9 mouse cellular contexts compared by ENCODE assay signal in genomic region chr3:63919634-63920033, GRCm38 (mm10). TPM values are rescaled to one million over a fixed set of nuclear protein-coding genes. Genes with fewer than 3 reads are reported as not detected.
DNase-seq lines count a peak whose midpoint lies in the region; ATAC-seq lines count a peak whose summit lies in the region.
"Had no signal": no experiment of that assay in that cellular context is flagged by ENCODE, and none has a peak within 500 bp of the region (broad histone marks: within the 10 kb centered on the region; RNA-seq: fewer than 3 reads in every experiment).

No protein-coding gene starts in this region.

- 0 out of 2 replicates have a peak, but pooled peaks have one; percentile 23 for ATAC-seq in forebrain, embryonic 12.5 days (ENCODE audit: low FRiP score)
- no peak for ATAC-seq in neural tube, embryonic 11.5 days (ENCODE audit: insufficient read depth, low FRiP score, low TSS enrichment)
- no peak for ATAC-seq in neural tube, embryonic 15.5 days (ENCODE audit: low FRiP score)
- peak; percentile 87 for ATAC-seq in megakaryocyte progenitor cell, adult 5-6 weeks (replicated peaks; ENCODE audit: poor library complexity)
- ATAC-seq in intestine, embryonic 15.5 days, result no peak

- DNase-seq in forebrain, embryonic 10.5 days (ENCODE audit: extremely low spot score, low spot score), result no peak
- peak; percentile 43 for DNase-seq in neural tube, embryonic 11.5 days (ENCODE audit: low spot score)
- DNase-seq in embryo, embryonic 9.5 days (ENCODE audit: extremely low spot score), result peak; percentile 27
- no peak for DNase-seq in testis, postnatal 14 days (ENCODE audit: low spot score)

- H3K4me3 ChIP-seq in forebrain, embryonic 12.5 days (replicated peaks), result no peak overlapping the region
- H3K4me3 ChIP-seq in forebrain, embryonic 10.5 days, result no peak overlapping the region
- no peak overlapping the region for H3K4me3 ChIP-seq in neural tube, embryonic 11.5 days (ENCODE audit: low read depth, low read length)
- H3K4me3 ChIP-seq in neural tube, embryonic 15.5 days (replicated peaks), result no peak overlapping the region
- H3K4me3 ChIP-seq in intestine, embryonic 15.5 days (replicated peaks), result no peak overlapping the region
- H3K4me3 ChIP-seq: stomach, embryonic 15.5 days had no signal

- no peaks in the 10 kb centered on the region for H3K4me1 ChIP-seq in forebrain, embryonic 12.5 days
- H3K4me1 ChIP-seq in forebrain, embryonic 10.5 days, result no peaks in the 10 kb centered on the region
- no peaks in the 10 kb centered on the region for H3K4me1 ChIP-seq in neural tube, embryonic 11.5 days (ENCODE audit: control insufficient read depth, insufficient read depth, low read length)
- no peaks in the 10 kb centered on the region for H3K4me1 ChIP-seq in neural tube, embryonic 15.5 days
- no peaks in the 10 kb centered on the region for H3K4me1 ChIP-seq in intestine, embryonic 15.5 days (replicated peaks)
- H3K4me1 ChIP-seq: stomach, embryonic 15.5 days had no signal

- 44% methylated on average over 3 of the region's 3 CpGs for WGBS in forebrain, embryonic 12.5 days
- WGBS in forebrain, embryonic 10.5 days, result 65% methylated on average over 3 of the region's 3 CpGs
- 61% methylated on average over 3 of the region's 3 CpGs for WGBS in neural tube, embryonic 11.5 days
- WGBS in neural tube, embryonic 15.5 days, result 66% methylated on average over 3 of the region's 3 CpGs
- WGBS in intestine, embryonic 15.5 days, result 77% methylated on average over 3 of the region's 3 CpGs

- no peak overlapping the region for H3K4me2 ChIP-seq in forebrain, embryonic 12.5 days
- H3K4me2 ChIP-seq in neural tube, embryonic 11.5 days (ENCODE audit: low read depth), result no peak overlapping the region
- H3K4me2 ChIP-seq in neural tube, embryonic 15.5 days, result no peak overlapping the region
- H3K4me2 ChIP-seq in intestine, embryonic 15.5 days (replicated peaks), result no peak overlapping the region
- H3K4me2 ChIP-seq: stomach, embryonic 15.5 days had no signal

- H3K36me3 ChIP-seq in forebrain, embryonic 12.5 days (replicated peaks), result no peaks in the 10 kb centered on the region
- no peaks in the 10 kb centered on the region; the same call in 1 of the 2 replicates for H3K36me3 ChIP-seq in forebrain, embryonic 10.5 days (replicated peaks)
- no peaks in the 10 kb centered on the region for H3K36me3 ChIP-seq in neural tube, embryonic 11.5 days (ENCODE audit: control insufficient read depth, insufficient read depth, low read length)
- peaks cover 5% of the 10 kb centered on the region; the same call in 1 of the 2 replicates for H3K36me3 ChIP-seq in neural tube, embryonic 15.5 days
- no peaks in the 10 kb centered on the region for H3K36me3 ChIP-seq in intestine, embryonic 15.5 days

- no peaks in the 10 kb centered on the region for H3K27me3 ChIP-seq in forebrain, embryonic 12.5 days
- no peaks in the 10 kb centered on the region for H3K27me3 ChIP-seq in forebrain, embryonic 10.5 days (ENCODE audit: poor library complexity, severe bottlenecking)
- no peaks in the 10 kb centered on the region for H3K27me3 ChIP-seq in neural tube, embryonic 11.5 days (ENCODE audit: control insufficient read depth, insufficient read depth, low read length)
- no peaks in the 10 kb centered on the region for H3K27me3 ChIP-seq in neural tube, embryonic 15.5 days (replicated peaks)
- no peaks in the 10 kb centered on the region for H3K27me3 ChIP-seq in intestine, embryonic 15.5 days (replicated peaks)
- H3K27me3 ChIP-seq: stomach, embryonic 15.5 days had no signal

- no peak overlapping the region for H3K9ac ChIP-seq in forebrain, embryonic 12.5 days
- H3K9ac ChIP-seq in neural tube, embryonic 11.5 days (ENCODE audit: low read length), result no peak overlapping the region
- H3K9ac ChIP-seq in neural tube, embryonic 15.5 days (replicated peaks), result no peak overlapping the region
- H3K9ac ChIP-seq in intestine, embryonic 15.5 days, result no peak overlapping the region
- H3K9ac ChIP-seq: stomach, embryonic 15.5 days had no signal

- H3K9me3 ChIP-seq in forebrain, embryonic 12.5 days, result no peaks in the 10 kb centered on the region
- no peaks in the 10 kb centered on the region for H3K9me3 ChIP-seq in forebrain, embryonic 10.5 days
- no peaks in the 10 kb centered on the region for H3K9me3 ChIP-seq in neural tube, embryonic 11.5 days (ENCODE audit: control insufficient read depth, low read length)
- no peaks in the 10 kb centered on the region for H3K9me3 ChIP-seq in neural tube, embryonic 15.5 days (replicated peaks)
- no peaks in the 10 kb centered on the region for H3K9me3 ChIP-seq in intestine, embryonic 15.5 days
- H3K9me3 ChIP-seq: stomach, embryonic 15.5 days had no signal

- H3K27ac ChIP-seq in forebrain, embryonic 12.5 days, result no peak overlapping the region
- H3K27ac ChIP-seq in forebrain, embryonic 10.5 days, result no peak overlapping the region
- H3K27ac ChIP-seq in neural tube, embryonic 11.5 days (ENCODE audit: low read depth, low read length), result no peak overlapping the region
- no peak overlapping the region for H3K27ac ChIP-seq in neural tube, embryonic 15.5 days (replicated peaks)
- no peak overlapping the region for H3K27ac ChIP-seq in intestine, embryonic 15.5 days
- H3K27ac ChIP-seq: stomach, embryonic 15.5 days had no signal

RNA-seq across cellular contexts. Expression of gene E130311K13Rik, which starts 9.6 kb away (rescaled TPM):
- polyA plus RNA-seq in forebrain, embryonic 12.5 days (2016; fragmentation: Nextera tagmentation; extraction: Ambion mirVana), result 2.9 and 3.0 TPM in 2 replicates
- polyA plus RNA-seq in forebrain, embryonic 10.5 days (2016; fragmentation: Nextera tagmentation; extraction: Ambion mirVana), result 2.7 and 3.0 TPM in 2 replicates
- polyA plus RNA-seq in neural tube, embryonic 11.5 days (2014; fragmentation: Nextera tagmentation; extraction: Ambion mirVana), result 3.1 and 4.2 TPM in 2 replicates
- 7.7 and 8.0 TPM in 2 replicates for polyA plus RNA-seq in neural tube, embryonic 15.5 days (2015; fragmentation: Nextera tagmentation; extraction: Ambion mirVana)
- 3.3 and 3.4 TPM in 2 replicates for total RNA-seq in megakaryocyte progenitor cell, adult 5-6 weeks (2015)
- 5.9 and 6.7 TPM in 2 replicates for total RNA-seq in megakaryocyte progenitor cell, adult 5-6 weeks (2017)
- 5.0 and 6.1 TPM in 2 replicates for polyA plus RNA-seq in intestine, embryonic 15.5 days (2015; fragmentation: Nextera tagmentation; extraction: Ambion mirVana)

RNA-seq across cellular contexts. Expression of gene Plch1, which starts 20.4 kb away (rescaled TPM):
- polyA plus RNA-seq in forebrain, embryonic 12.5 days (2016; fragmentation: Nextera tagmentation; extraction: Ambion mirVana), result 25.0 and 26.0 TPM in 2 replicates
- polyA plus RNA-seq in forebrain, embryonic 10.5 days (2016; fragmentation: Nextera tagmentation; extraction: Ambion mirVana), result 28.7 and 32.8 TPM in 2 replicates
- polyA plus RNA-seq in neural tube, embryonic 11.5 days (2014; fragmentation: Nextera tagmentation; extraction: Ambion mirVana), result 34.4 TPM in 2 replicates
- polyA plus RNA-seq in neural tube, embryonic 15.5 days (2015; fragmentation: Nextera tagmentation; extraction: Ambion mirVana), result 5.8 and 6.8 TPM in 2 replicates
- 0.44 TPM in 1 of 2 replicates, not detected in the other for total RNA-seq in megakaryocyte progenitor cell, adult 5-6 weeks (2015)
- 0.34 TPM in 1 of 2 replicates, not detected in the other for total RNA-seq in megakaryocyte progenitor cell, adult 5-6 weeks (2017)
- polyA plus RNA-seq in intestine, embryonic 15.5 days (2015; fragmentation: Nextera tagmentation; extraction: Ambion mirVana), result 6.8 and 6.9 TPM in 2 replicates

RNA-seq across cellular contexts. Expression of gene Slc33a1, which starts 44.9 kb away (rescaled TPM):
- polyA plus RNA-seq in forebrain, embryonic 12.5 days (2016; fragmentation: Nextera tagmentation; extraction: Ambion mirVana), result 13.8 and 15.4 TPM in 2 replicates
- polyA plus RNA-seq in forebrain, embryonic 10.5 days (2016; fragmentation: Nextera tagmentation; extraction: Ambion mirVana), result 12.9 and 13.2 TPM in 2 replicates
- 11.0 and 13.6 TPM in 2 replicates for polyA plus RNA-seq in neural tube, embryonic 11.5 days (2014; fragmentation: Nextera tagmentation; extraction: Ambion mirVana)
- 18.9 and 19.8 TPM in 2 replicates for polyA plus RNA-seq in neural tube, embryonic 15.5 days (2015; fragmentation: Nextera tagmentation; extraction: Ambion mirVana)
- 28.7 and 30.1 TPM in 2 replicates for total RNA-seq in megakaryocyte progenitor cell, adult 5-6 weeks (2015)
- total RNA-seq in megakaryocyte progenitor cell, adult 5-6 weeks (2017), result 23.2 and 24.2 TPM in 2 replicates
- 24.0 TPM in 2 replicates for polyA plus RNA-seq in intestine, embryonic 15.5 days (2015; fragmentation: Nextera tagmentation; extraction: Ambion mirVana)

RNA-seq across cellular contexts. Expression of gene Gmps, which starts 56.3 kb away (rescaled TPM):
- 63.4 and 68.1 TPM in 2 replicates for polyA plus RNA-seq in forebrain, embryonic 12.5 days (2016; fragmentation: Nextera tagmentation; extraction: Ambion mirVana)
- polyA plus RNA-seq in forebrain, embryonic 10.5 days (2016; fragmentation: Nextera tagmentation; extraction: Ambion mirVana), result 83.0 and 86.4 TPM in 2 replicates
- polyA plus RNA-seq in neural tube, embryonic 11.5 days (2014; fragmentation: Nextera tagmentation; extraction: Ambion mirVana), result 71.0 and 72.4 TPM in 2 replicates
- 38.2 and 38.8 TPM in 2 replicates for polyA plus RNA-seq in neural tube, embryonic 15.5 days (2015; fragmentation: Nextera tagmentation; extraction: Ambion mirVana)
- total RNA-seq in megakaryocyte progenitor cell, adult 5-6 weeks (2015), result 53.2 and 54.4 TPM in 2 replicates
- total RNA-seq in megakaryocyte progenitor cell, adult 5-6 weeks (2017), result 49.4 and 55.3 TPM in 2 replicates
- 37.3 and 42.6 TPM in 2 replicates for polyA plus RNA-seq in intestine, embryonic 15.5 days (2015; fragmentation: Nextera tagmentation; extraction: Ambion mirVana)

Comparison
In these comparisons a context has a peak if more than half of its experiments do, and no peak if none do; other contexts are left out.
1. ATAC-seq: peak in forebrain, embryonic 12.5 days (single experiment) and megakaryocyte progenitor cell, adult 5-6 weeks (single experiment); none in neural tube, embryonic 11.5 days (single experiment), neural tube, embryonic 15.5 days (single experiment) and intestine, embryonic 15.5 days (single experiment).
2. DNase-seq: peak in neural tube, embryonic 11.5 days (single experiment) and embryo, embryonic 9.5 days (single experiment); none in forebrain, embryonic 10.5 days (single experiment) and testis, postnatal 14 days (single experiment).